Mouse (Mus musculus) midbrain, postnatal 0 days (tissue): ENCODE measurements at regions not wholly inside any gene's neighbourhood (a gene's known extent, or its start where the extent isn't known, plus 50 kb on each side); places are given as distances from the start of the nearest gene placed in this dataset.

Experiments
- ATAC-seq: fragments of 200-750 bp; cut with Nextera tagmentation; 2 replicates; pipeline ENCODE4 v1.8.0; 2017; ENCODE audit warnings: moderate number of reproducible peaks, mild to moderate bottlenecking, moderate TSS enrichment, moderate library complexity; ENCODE audit not compliant: low FRiP score
- DNase-seq: peaks from one replicate; pipeline ENCODE4 v3.0.0-alpha.2; 2015; ENCODE audit warnings: low spot score
- H3K27ac ChIP-seq: fragments of 300-500 bp; sonication (generic); 2 replicates; pipeline ENCODE4 v1.5.1; 2014; ENCODE audit warnings: low read depth, mild to moderate bottlenecking, low read length, mixed read lengths
- H3K27me3 ChIP-seq: fragments of 300-500 bp; sonication (generic); 2 replicates; pipeline ENCODE4 v1.6.1; 2014; ENCODE audit warnings: low read length, control low read depth, mixed read lengths; ENCODE audit not compliant: insufficient read depth
- H3K36me3 ChIP-seq: fragments of 300-500 bp; sonication (generic); 2 replicates; pipeline ENCODE4 v1.6.1; 2014; ENCODE audit warnings: low read length, control low read depth, mixed read lengths; ENCODE audit not compliant: insufficient read depth
- H3K4me1 ChIP-seq: fragments of 300-500 bp; sonication (generic); 2 replicates; pipeline ENCODE4 v1.6.1; 2014; ENCODE audit warnings: mild to moderate bottlenecking, control low read depth, antibody characterized with exemption, low read length, mixed read lengths; ENCODE audit not compliant: insufficient read depth
- H3K4me2 ChIP-seq: fragments of 300-500 bp; sonication (generic); 2 replicates; pipeline ENCODE4 v1.6.1; 2014; ENCODE audit warnings: low read depth, mild to moderate bottlenecking, low read length, mixed read lengths; ENCODE audit not compliant: poor library complexity, severe bottlenecking
- H3K4me3 ChIP-seq: fragments of 300-500 bp; sonication (generic); 2 replicates; pipeline ENCODE4 v1.5.1; 2014; ENCODE audit warnings: low read depth, mild to moderate bottlenecking, low read length, moderate library complexity
- H3K9ac ChIP-seq: fragments of 300-500 bp; sonication (generic); replicated peaks from 2 replicates; pipeline ENCODE4 v1.6.1; 2014; ENCODE audit warnings: mild to moderate bottlenecking, low read length, moderate library complexity, mixed read lengths; ENCODE audit not compliant: poor library complexity, severe bottlenecking
- H3K9me3 ChIP-seq: fragments of 300-500 bp; sonication (generic); 2 replicates; pipeline ENCODE4 v1.6.1; 2016; ENCODE audit warnings: low read length, control low read depth
- CTCF ChIP-seq: IDR thresholded peaks from 2 replicates; pipeline ENCODE4 v1.5.1; 2016; ENCODE audit warnings: antibody characterized with exemption, mild to moderate bottlenecking
- WGBS: fragments of 180-500 bp; shearing (Covaris S2); extraction: QIAGEN DNeasy Blood & Tissue Kit; methylation state at CpG from one replicate; pipeline ENCODE4 v1.1.7; 2014; 5-methylcytosine and 5-hydroxymethylcytosine counted together

DNA sequence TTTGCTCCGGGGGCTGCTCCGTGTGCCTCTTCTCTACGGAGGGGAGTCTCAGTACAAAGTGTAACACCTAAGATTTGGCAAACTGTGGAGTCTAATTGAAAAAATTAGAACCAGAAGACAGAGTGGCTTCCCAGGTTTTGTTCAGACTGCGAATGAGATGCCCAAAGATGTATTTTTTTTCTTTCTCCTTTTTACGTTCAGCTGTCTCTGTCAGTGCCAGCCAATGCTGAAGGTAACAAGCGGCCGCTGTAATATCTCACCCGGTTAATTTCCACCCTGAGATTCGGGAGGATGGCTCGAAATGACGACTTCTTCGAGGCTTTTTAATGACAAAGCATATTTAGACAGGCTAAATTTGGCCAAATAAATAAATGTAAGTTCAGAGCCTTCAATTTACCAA is 101.1 kb upstream of the Armc2 start:
- H3K4me3 ChIP-seq: no peak overlapping the region
- no peaks in the 10 kb centered on the region for H3K4me1 ChIP-seq
- TF ChIP-seq CTCF: no peak
- H3K9me3 ChIP-seq: no peaks in the 10 kb centered on the region
- no peak overlapping the region for H3K9ac ChIP-seq
- no peak overlapping the region for H3K4me2 ChIP-seq
- no peaks in the 10 kb centered on the region for H3K27me3 ChIP-seq
- DNase-seq (no peak), ATAC-seq (no peak)
- no peaks in the 10 kb centered on the region for H3K36me3 ChIP-seq
- 79% methylated on average over 12 of the region's 12 CpGs for WGBS
- H3K27ac ChIP-seq: no peak overlapping the region

GRCm38 (mm10) chr10:42118361-42119188 is 100.3 kb upstream of the Armc2 start:
- Histone ChIP-seq H3K27ac (no peak overlapping the region), H3K4me2 (no peak overlapping the region), H3K9me3 (no peaks in the 10 kb centered on the region), H3K9ac (no peak overlapping the region), H3K4me3 (no peak overlapping the region), H3K27me3 (no peaks in the 10 kb centered on the region), H3K36me3 (no peaks in the 10 kb centered on the region), H3K4me1 (no peaks in the 10 kb centered on the region)
- peak; percentile 54 for DNase-seq
- no peak for TF ChIP-seq CTCF
- ATAC-seq: no peak
- WGBS: 79% methylated on average over 13 of the region's 13 CpGs

DNA sequence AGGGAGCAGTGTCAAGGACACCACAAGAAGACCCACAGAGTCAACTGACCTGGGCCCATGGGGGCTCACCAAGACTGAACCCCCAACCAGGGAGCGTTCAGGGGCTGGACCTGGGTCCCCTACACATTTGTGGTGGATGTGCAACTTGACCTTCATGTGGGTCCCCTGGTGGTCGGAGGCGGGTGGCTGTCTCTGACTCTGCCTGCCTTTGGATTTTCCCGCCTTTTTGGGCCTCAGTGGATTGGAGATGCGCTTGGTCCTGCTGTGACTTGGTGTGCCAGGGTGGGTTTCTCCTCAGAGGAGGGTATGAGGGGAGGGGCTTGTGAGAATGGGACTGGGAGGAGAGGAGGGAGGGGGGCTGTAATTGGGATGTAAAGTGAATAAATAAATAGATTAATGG is 99.3 kb upstream of the Armc2 start:
- Histone ChIP-seq H3K4me1 (no peaks in the 10 kb centered on the region), H3K36me3 (no peaks in the 10 kb centered on the region), H3K27ac (no peak overlapping the region), H3K9ac (no peak overlapping the region), H3K4me3 (no peak overlapping the region), H3K4me2 (no peak overlapping the region), H3K27me3 (no peaks in the 10 kb centered on the region), H3K9me3 (no peaks in the 10 kb centered on the region)
- no peak for ATAC-seq
- no peak for DNase-seq
- 89% methylated on average over 5 of the region's 5 CpGs for WGBS
- TF ChIP-seq CTCF: no peak

DNA sequence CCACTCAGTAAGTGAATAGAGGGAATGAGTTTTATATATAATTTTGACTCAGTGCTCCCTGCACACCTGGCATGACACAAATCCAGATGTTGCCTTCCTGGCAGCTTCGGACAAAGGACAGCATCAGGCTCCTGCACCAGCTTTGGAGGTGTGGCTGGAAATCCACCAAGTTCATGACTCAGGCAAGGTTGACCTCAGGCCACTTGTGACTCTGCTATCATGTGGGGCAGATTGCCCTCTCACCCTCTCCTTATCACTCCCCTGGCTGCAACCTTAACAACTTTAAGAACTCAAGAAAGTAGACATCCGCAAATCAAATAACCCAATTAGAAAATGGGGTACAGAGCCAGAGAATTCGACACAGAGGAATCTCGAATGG is 97.7 kb upstream of the Armc2 start:
- Histone ChIP-seq H3K9me3 (no peaks in the 10 kb centered on the region), H3K4me1 (no peaks in the 10 kb centered on the region), H3K27me3 (no peaks in the 10 kb centered on the region), H3K9ac (no peak overlapping the region), H3K4me3 (no peak overlapping the region), H3K36me3 (no peaks in the 10 kb centered on the region), H3K4me2 (no peak overlapping the region), H3K27ac (no peak overlapping the region)
- no peak for ATAC-seq
- 91% methylated on average over 4 of the region's 4 CpGs for whole genome bisulfite sequencing
- no peak for TF ChIP-seq CTCF
- no peak for DNase-seq

- H3K36me3 ChIP-seq: no peaks in the 10 kb centered on the region
- TF ChIP-seq CTCF: no peak
- no peak for DNase-seq
- H3K4me1 ChIP-seq: no peaks in the 10 kb centered on the region
- no peak overlapping the region for H3K4me3 ChIP-seq
- no peak overlapping the region for H3K4me2 ChIP-seq
- H3K27me3 ChIP-seq: no peaks in the 10 kb centered on the region
- no peak for ATAC-seq
- no peaks in the 10 kb centered on the region for H3K9me3 ChIP-seq
- no peak overlapping the region for H3K27ac ChIP-seq
- 83% methylated on average over 4 of the region's 4 CpGs for WGBS
- H3K9ac ChIP-seq: no peak overlapping the region
Observed at GRCm38 (mm10) chr10:42115224-42115919, 97.1 kb upstream of the Armc2 start.

DNA sequence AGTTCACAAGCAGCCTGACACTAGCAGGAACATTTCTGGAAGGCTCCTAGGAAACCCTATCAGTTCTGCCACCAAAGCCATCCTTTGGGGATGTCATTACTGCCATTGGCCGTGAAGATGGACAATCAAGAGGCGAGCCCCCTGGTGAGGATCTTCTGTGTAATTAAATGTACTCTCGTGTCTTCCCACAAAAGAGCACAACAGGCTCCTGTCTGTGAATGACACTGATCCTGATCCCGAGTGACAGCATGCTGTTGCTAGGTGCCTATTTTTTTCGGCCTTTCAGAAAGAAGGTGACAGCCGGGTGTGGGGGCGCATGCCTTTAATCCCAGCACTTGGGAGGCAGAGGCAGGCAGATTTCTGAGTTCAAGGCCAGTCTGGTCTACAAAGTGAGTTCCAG is 92.5 kb upstream of the Armc2 start:
- Histone ChIP-seq H3K4me2 (no peak overlapping the region), H3K36me3 (no peaks in the 10 kb centered on the region), H3K27ac (no peak overlapping the region), H3K9ac (no peak overlapping the region), H3K27me3 (no peaks in the 10 kb centered on the region), H3K9me3 (no peaks in the 10 kb centered on the region), H3K4me1 (no peaks in the 10 kb centered on the region), H3K4me3 (no peak overlapping the region)
- DNase-seq: no peak
- TF ChIP-seq CTCF: no peak
- WGBS: 23% methylated on average over 7 of the region's 7 CpGs
- ATAC-seq: no peak
